Mouse (Mus musculus) hindbrain, embryonic 10.5 days (tissue): ENCODE data around the gene Ahnak. TPM values are rescaled to one million over a fixed set of nuclear protein-coding genes. Genes with fewer than 3 reads are reported as not detected.
"Not testable (repeated sequence)": the region's sequence is repeated elsewhere in the genome, so short reads cannot be mapped to it uniquely, and the experiment has no call there.

Source experiments
- DNase-seq: peaks from one replicate; pipeline ENCODE4 v3.0.0-alpha.2; 2017; ENCODE audit warnings: low spot score
- H3K27ac ChIP-seq: fragments of 300-500 bp; sonication (generic); 2 replicates; pipeline ENCODE4 v1.5.1; 2016; ENCODE audit warnings: mild to moderate bottlenecking, moderate library complexity
- H3K27me3 ChIP-seq: fragments of 300-500 bp; sonication (generic); 2 replicates; pipeline ENCODE4 v1.6.1; 2016; ENCODE audit warnings: mild to moderate bottlenecking; ENCODE audit not compliant: poor library complexity, insufficient read depth, severe bottlenecking
- H3K36me3 ChIP-seq: fragments of 300-500 bp; sonication (generic); 2 replicates; pipeline ENCODE4 v1.6.1; 2016; ENCODE audit warnings: mild to moderate bottlenecking, moderate library complexity
- H3K4me1 ChIP-seq: fragments of 300-500 bp; sonication (generic); replicated peaks from 2 replicates; pipeline ENCODE4 v1.6.1; 2016; ENCODE audit warnings: mild to moderate bottlenecking
- H3K4me3 ChIP-seq: fragments of 300-500 bp; sonication (generic); 2 replicates; pipeline ENCODE4 v1.5.1; 2016; ENCODE audit warnings: mild to moderate bottlenecking, moderate library complexity
- H3K9me3 ChIP-seq: fragments of 300-500 bp; sonication (generic); 2 replicates; pipeline ENCODE4 v1.6.1; 2016; ENCODE audit warnings: mild to moderate bottlenecking, moderate library complexity
- WGBS: fragments of 180-500 bp; shearing (Covaris S2); methylation state at CpG from one replicate; pipeline ENCODE4 v1.1.7; 2016; 5-methylcytosine and 5-hydroxymethylcytosine counted together
- polyA plus RNA-seq: library from polyadenylated mRNA; unstranded; fragments of >200 nt; fragmentation: Nextera tagmentation; extraction: Ambion mirVana; gene quantifications from 2 replicates; pipeline ENCODE4 v1.2.1, GENCODE M21; 2016

The Ahnak gene
- polyA plus RNA-seq, 1 experiment from 2014 or later, result 8.1 TPM

- 6% methylated on average over 46 of the region's 46 CpGs for WGBS
- H3K36me3 ChIP-seq, result peaks cover 77% of the 10 kb centered on the region
- H3K27me3 ChIP-seq, result no peaks in the 10 kb centered on the region
- peaks cover 26% of the 10 kb centered on the region for H3K4me1 ChIP-seq
- DNase-seq, result peak; percentile 91
- peak within 1 kb of the TSS; percentile 87 for H3K27ac ChIP-seq
- H3K4me3 ChIP-seq, result peak within 1 kb of the TSS; percentile 84
- no peaks in the 10 kb centered on the region for H3K9me3 ChIP-seq
Measured at GRCm38 (mm10) chr19:8953135-8954039, 35.7 kb upstream of the Ahnak start, which contains the start of gene Tut1. Gene Tut1 (plus strand): TSS chr19:8953847.

- 12% methylated on average over 9 of the region's 9 CpGs for WGBS
- Histone ChIP-seq H3K27me3 (no peaks in the 10 kb centered on the region), H3K9me3 (no peaks in the 10 kb centered on the region), H3K27ac (peak overlapping the region; percentile 87), H3K4me3 (peak overlapping the region; percentile 84), H3K4me1 (peaks cover 26% of the 10 kb centered on the region), H3K36me3 (peaks cover 76% of the 10 kb centered on the region)
- no peak for DNase-seq
Measured at GRCm38 (mm10) chr19:8954171-8954570, 34.9 kb upstream of the Ahnak start.

- H3K9me3 ChIP-seq, result no peaks in the 10 kb centered on the region
- H3K4me1 ChIP-seq, result peaks cover 16% of the 10 kb centered on the region
- no peak overlapping the region for H3K4me3 ChIP-seq
- peaks cover 88% of the 10 kb centered on the region for H3K36me3 ChIP-seq
- no peak for DNase-seq
- no peak overlapping the region for H3K27ac ChIP-seq
- H3K27me3 ChIP-seq, result no peaks in the 10 kb centered on the region
- 90% methylated on average over 2 of the region's 2 CpGs for WGBS
Measured at GRCm38 (mm10) chr19:8962256-8962655, 26.8 kb upstream of the Ahnak start.

- WGBS, result 85% methylated on average over 11 of the region's 11 CpGs
- peak overlapping the region; percentile 14; the same call in 1 of the 2 replicates for H3K4me3 ChIP-seq
Measured at GRCm38 (mm10) chr19:8965075-8965474, 24.0 kb upstream of the Ahnak start.

GRCm38 (mm10) chr19:8965771-8966170, 23.3 kb upstream of the Ahnak start:
- Histone ChIP-seq H3K4me1 (peaks cover 29% of the 10 kb centered on the region), H3K36me3 (peaks cover 81% of the 10 kb centered on the region), H3K9me3 (no peaks in the 10 kb centered on the region), H3K4me3 (peak overlapping the region; percentile 88), H3K27me3 (no peaks in the 10 kb centered on the region), H3K27ac (peak overlapping the region; percentile 95)
- DNase-seq, result no peak
- 76% methylated on average over 8 of the region's 8 CpGs for WGBS

More at GRCm38 (mm10) chr19:8965075-8965474, 24.0 kb upstream of the Ahnak start:
- DNase-seq, result no peak
- Histone ChIP-seq H3K9me3 (no peaks in the 10 kb centered on the region), H3K27me3 (no peaks in the 10 kb centered on the region), H3K27ac (no peak overlapping the region), H3K4me1 (peaks cover 29% of the 10 kb centered on the region), H3K36me3 (peaks cover 81% of the 10 kb centered on the region)

GRCm38 (mm10) chr19:8966198-8966589, 22.9 kb upstream of the Ahnak start:
- no peak for DNase-seq
- peaks cover 81% of the 10 kb centered on the region for H3K36me3 ChIP-seq
- 48% methylated on average over 5 of the region's 5 CpGs for WGBS

GRCm38 (mm10) chr19:8966590-8967372, 22.3 kb upstream of the Ahnak start, which contains the start of gene Eef1g:
Gene Eef1g (plus strand): TSS chr19:8967041.
- no peaks in the 10 kb centered on the region for H3K27me3 ChIP-seq
- peak within 1 kb of the TSS; percentile 88 for H3K4me3 ChIP-seq
- peaks cover 81% of the 10 kb centered on the region for H3K36me3 ChIP-seq
- H3K9me3 ChIP-seq, result no peaks in the 10 kb centered on the region
- peak within 1 kb of the TSS; percentile 95 for H3K27ac ChIP-seq
- DNase-seq, result peak; percentile 100
- WGBS, result 2% methylated on average over 52 of the region's 52 CpGs
- H3K4me1 ChIP-seq, result peaks cover 29% of the 10 kb centered on the region

More at GRCm38 (mm10) chr19:8966198-8966589, 22.9 kb upstream of the Ahnak start:
- Histone ChIP-seq H3K27me3 (no peaks in the 10 kb centered on the region), H3K4me1 (peaks cover 29% of the 10 kb centered on the region), H3K9me3 (no peaks in the 10 kb centered on the region), H3K4me3 (peak overlapping the region; percentile 88), H3K27ac (peak overlapping the region; percentile 95)

- Histone ChIP-seq H3K36me3 (peaks cover 81% of the 10 kb centered on the region), H3K27ac (peak overlapping the region; percentile 95), H3K4me3 (peak overlapping the region; percentile 88), H3K9me3 (no peaks in the 10 kb centered on the region), H3K4me1 (peaks cover 29% of the 10 kb centered on the region), H3K27me3 (no peaks in the 10 kb centered on the region)
- no peak for DNase-seq
- WGBS, result under 1% methylated on average over 8 of the region's 8 CpGs
Measured at GRCm38 (mm10) chr19:8967373-8967743, 21.7 kb upstream of the Ahnak start.

- Histone ChIP-seq H3K4me3 (peak overlapping the region; percentile 88), H3K27ac (peak overlapping the region; percentile 95), H3K36me3 (peaks cover 81% of the 10 kb centered on the region), H3K4me1 (peaks cover 29% of the 10 kb centered on the region), H3K9me3 (no peaks in the 10 kb centered on the region), H3K27me3 (no peaks in the 10 kb centered on the region)
- 4% methylated on average over 9 of the region's 9 CpGs for WGBS
- DNase-seq, result no peak
Measured at GRCm38 (mm10) chr19:8967893-8968292, 21.2 kb upstream of the Ahnak start.

GRCm38 (mm10) chr19:8972491-8972890, 16.6 kb upstream of the Ahnak start:
- WGBS, result 86% methylated on average over 8 of the region's 8 CpGs

GRCm38 (mm10) chr19:8974638-8975037, 14.4 kb upstream of the Ahnak start:
- H3K4me1 ChIP-seq, result no peaks in the 10 kb centered on the region; the same call in 1 of the 2 replicates
- no peaks in the 10 kb centered on the region for H3K9me3 ChIP-seq
- H3K4me3 ChIP-seq, result no peak overlapping the region
- H3K36me3 ChIP-seq, result peaks cover 100% of the 10 kb centered on the region
- H3K27ac ChIP-seq, result no peak overlapping the region
- DNase-seq, result no peak
- no peaks in the 10 kb centered on the region for H3K27me3 ChIP-seq
- 95% methylated on average over 1 of the region's 1 CpGs for WGBS

More at GRCm38 (mm10) chr19:8972491-8972890, 16.6 kb upstream of the Ahnak start:
- H3K27ac ChIP-seq, H3K4me3 ChIP-seq, H3K9me3 ChIP-seq, H3K27me3 ChIP-seq, DNase-seq: not testable (repeated sequence)
- Histone ChIP-seq H3K36me3 (peaks cover 93% of the 10 kb centered on the region), H3K4me1 (peaks cover 13% of the 10 kb centered on the region)

- Histone ChIP-seq H3K27me3 (no peaks in the 10 kb centered on the region), H3K27ac (no peak overlapping the region), H3K9me3 (no peaks in the 10 kb centered on the region), H3K36me3 (peaks cover 100% of the 10 kb centered on the region), H3K4me1 (peaks cover 1% of the 10 kb centered on the region; the same call in 1 of the 2 replicates), H3K4me3 (no peak overlapping the region)
- WGBS, result 94% methylated on average over 2 of the region's 2 CpGs
- no peak for DNase-seq
Measured at GRCm38 (mm10) chr19:8975491-8975890, 13.6 kb upstream of the Ahnak start.
